Mouse (Mus musculus): ENCODE results near the gene Nifk.

DNA sequence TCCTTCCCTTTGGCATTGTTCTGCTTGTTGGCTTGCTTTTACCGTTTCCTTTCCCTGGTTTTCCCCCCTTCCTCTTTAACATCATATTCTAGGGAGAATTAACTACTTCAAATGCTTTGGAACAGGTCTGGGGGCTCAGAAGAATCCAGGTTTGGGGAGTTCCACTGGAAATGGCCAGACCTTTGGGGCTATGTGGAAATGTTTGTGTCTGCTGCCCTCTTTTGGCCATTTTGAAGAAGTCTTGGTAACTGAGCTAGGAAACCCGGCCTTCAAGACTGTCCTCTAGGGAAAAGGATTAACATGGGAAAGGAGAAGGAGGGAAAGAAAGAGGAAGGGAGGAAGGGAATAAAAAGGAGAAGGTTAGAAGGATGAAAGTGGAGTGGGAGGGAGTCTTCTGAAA is 46.5 kb upstream of the Nifk start:
- TF ChIP-seq FLI1 (IDR thresholded peaks at IDR 0.05; ENCODE audit: low read length) (no peak), GATA1 (IDR thresholded peaks at IDR 0.05; ENCODE audit: borderline replicate concordance, low read length) (no peak)
